Mouse (Mus musculus) spleen, postnatal 10 days (tissue): ENCODE results near the gene Clip2.

ENCODE experiments used
- DNase-seq, 2 experiments: peaks; one replicate each; pipeline ENCODE4 v3.0.0; 2021 to 2022; ENCODE audit warnings: low spot score in 2 of 2

Clip2 gene

DNA sequence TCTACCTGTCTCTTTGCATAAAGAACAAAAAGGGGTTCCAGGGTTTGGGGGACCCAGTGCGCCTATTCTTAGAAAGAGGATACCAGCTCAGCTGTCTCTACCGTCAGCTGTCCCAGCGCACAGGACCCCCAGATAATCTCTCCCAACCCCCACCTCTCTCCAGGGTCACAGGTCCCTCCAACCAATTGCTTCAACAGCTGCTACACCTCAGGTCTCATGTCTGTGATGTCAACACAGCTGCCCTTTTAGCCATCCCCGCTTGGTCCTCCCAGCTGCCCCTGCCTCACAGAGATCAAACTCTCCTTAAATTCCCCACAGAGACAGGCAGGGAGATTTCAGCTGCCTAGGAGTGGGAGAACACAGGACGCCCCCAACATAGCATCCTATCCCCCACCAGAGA, 28.5 kb downstream of the Clip2 start:
- DNase-seq = no peak

DNA sequence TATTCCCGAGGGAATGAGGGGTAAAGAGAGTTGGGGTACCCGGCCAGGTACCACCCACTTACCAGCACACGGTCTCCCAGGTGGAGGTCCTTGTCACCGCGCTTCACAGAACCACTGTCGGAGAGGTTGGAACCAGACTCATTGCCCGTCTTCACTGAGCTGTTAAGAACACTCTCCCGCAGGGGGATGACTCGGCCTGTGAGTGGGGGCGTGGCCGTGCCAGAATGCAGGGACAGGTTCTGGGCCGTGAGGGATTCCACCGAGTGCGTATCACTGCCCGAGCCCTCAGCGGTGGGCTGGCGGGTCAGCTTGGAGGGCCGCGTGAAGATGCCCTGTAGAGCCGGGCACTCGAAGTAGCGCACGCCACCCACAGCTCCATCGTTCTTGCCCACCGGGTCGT, 29.7 kb downstream of the Clip2 start:
- no peak for DNase-seq

DNA sequence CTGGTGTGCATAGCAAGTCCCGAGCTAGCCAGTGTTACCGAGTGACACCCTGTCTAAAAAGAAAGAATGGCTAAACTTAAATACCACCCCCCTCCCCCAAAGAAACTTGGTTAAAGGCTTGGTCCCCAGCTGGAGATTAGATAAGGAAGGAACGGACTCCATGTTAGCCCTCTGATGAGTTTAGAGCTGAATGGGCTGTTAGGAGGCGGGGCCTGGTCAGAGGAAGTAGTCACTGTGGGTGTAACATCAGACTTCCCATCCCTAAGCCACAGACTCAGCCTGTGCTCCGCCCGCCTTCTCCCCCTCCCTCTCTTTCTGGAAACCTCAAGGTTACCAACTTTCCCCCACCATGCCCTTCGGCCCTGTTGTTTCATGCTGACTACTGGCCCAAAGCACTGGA, 30.4 kb downstream of the Clip2 start:
- peak in 1 of 2 experiments; percentile 50 for DNase-seq

DNA sequence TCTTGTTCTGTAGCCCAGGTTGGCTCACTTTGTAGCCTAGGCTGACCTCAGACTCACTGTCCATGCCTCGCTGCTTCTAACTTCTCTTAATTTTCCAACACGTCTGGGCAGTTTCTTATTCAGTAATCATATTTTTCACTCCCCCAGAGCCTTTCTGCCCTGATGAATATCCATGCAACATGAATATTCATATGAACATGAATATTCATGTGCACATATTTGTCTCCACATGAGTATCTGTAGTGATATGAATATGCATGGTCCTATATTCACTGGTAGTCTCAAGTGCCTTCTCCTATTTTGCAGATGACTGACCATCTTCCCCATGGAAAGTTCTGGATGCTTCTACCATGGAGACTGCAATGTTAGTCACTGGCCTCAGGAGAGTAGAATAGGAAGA, 31.1 kb downstream of the Clip2 start:
- DNase-seq = no peak

DNA sequence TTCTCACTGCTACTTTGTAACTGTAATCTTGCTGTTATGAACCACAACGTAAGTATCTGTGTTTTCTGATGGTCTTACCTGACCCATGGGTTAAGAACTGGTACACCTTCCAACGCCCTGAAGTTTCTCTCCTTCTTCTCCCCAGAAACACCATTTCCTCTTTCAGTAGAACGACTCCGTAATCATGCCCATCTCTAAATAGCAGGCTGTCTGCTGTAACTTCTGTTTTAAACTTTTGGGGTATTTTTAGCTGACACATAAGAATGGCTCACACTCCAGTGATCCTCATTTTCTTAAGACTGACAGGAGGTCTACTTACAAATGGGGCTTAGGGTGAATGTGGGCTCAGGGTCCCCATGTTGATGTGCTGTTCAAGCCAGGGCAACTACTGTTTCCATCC, 32.1 kb downstream of the Clip2 start:
- DNase-seq = no peak

DNA sequence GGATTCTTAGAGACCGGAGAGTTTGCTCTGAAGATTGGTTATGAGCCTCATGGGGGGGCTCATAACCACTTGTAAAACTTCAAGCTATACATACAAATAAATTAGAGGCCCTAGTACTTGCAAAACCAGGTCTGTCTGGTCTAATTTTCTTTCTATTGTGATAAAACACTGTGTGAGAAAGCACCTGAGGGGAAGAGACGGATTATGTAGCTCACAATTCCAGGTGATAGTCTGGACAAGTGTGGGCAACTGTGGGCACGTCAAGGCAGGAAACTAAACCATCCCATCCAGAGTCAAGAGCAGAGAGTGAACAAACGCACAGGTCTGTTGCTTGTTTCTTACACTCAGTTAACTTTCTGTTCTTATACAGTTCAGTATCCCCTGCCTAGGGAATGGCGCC, 32.8 kb downstream of the Clip2 start:
- DNase-seq = no peak

DNA sequence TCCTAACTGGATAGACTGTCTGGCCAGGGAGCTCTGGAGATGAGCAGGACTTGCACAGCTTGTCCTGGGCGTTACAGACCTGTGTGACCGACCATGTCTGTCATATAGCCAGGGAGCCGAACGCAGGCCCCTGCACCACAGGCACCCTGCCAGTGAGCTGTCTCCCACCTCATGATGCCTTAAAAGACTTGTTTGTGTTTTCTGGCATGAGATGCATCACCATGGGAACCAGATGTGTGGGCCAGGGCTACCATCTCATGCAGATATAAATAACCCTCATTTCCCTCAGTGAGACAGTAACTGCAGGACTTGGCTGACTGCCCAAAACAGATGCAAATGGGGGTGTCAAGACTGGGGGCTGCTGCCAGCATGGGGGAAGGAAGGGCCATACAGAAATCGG, 40.1 kb downstream of the Clip2 start:
- no peak for DNase-seq

DNA sequence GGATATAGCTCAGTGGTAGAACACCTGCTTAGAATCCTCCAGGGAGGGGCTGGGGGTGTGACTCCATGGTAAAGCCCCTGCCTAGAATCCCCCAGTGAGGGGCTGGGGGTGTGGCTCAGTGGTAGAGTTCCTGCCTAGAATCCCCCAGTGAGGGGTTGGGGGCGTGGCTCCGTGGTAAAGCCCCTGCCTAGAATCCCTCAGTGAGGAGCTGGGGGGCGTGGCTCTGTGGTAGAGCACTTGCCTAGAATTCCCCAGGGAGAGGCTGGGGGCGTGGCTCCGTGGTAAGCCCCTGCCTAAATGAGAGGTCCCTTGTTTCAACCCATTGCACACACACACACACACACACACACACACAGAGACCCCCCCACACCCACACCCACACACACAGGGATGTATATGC, 42.0 kb downstream of the Clip2 start:
- no peak for DNase-seq

DNA sequence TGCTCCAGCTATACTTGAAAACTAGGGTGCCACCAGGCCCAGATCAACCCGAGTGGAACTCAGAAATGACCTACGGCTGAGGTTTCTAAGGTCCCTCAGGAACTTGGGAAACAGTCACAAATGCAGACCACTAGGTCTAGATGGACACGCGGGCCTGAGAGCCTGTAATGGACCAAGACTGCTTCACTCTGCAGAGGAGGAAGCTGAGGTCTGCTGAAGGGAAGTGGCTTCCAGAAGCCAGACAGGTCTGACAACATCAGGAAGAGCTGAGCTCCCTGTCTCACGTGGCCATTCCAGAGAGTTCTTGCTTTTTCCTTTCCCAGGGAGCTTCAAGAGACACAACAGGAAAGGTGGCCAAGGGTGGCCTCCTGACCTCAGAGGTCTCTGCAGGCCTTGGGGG, 43.3 kb downstream of the Clip2 start:
- no peak for DNase-seq

DNA sequence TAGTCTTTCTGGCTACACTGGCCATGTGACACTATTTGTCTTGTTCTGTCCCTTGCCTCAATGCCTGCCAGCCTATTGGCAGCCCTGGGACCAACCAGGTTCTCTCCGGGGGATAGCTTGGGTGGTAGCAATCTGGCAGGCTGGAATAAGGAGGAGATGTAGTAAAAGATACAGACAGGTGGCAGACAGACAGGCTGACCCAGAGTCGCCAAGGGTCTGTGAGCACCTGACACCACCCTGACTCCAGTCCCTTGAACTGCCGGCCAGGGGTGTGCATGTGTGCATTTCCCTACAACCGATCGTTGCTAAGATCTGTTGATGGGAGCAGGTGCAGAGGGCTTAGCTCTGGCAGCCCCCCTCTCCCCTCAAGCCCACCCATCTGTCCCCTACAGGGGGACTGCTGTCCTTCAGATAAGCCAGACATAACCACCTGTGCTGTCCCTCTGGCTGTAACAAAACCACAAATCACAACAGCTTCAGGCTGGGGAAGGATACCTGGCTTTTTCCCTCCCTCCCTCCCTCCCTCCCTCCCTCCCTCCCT, 44.3 kb downstream of the Clip2 start:
- no peak for DNase-seq

DNA sequence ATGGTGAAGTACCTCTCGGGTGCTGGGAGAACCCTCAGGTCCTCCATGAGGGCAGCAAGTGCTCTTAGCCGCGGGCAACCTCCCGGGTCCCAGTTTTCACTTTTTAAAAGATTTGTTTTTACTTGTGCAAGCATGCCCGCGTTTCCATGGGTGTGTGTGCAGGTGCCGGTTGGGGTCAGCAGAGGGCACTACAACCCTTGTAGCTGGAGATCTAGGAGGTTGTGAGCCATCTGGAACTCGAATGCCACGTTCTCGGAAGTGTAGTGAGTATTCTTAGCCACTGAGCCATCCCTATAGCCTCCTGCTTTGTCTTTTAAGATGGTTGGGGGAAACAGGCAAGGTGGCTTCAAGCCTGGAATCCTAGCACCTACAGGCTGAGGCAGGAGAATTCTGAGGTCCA, 44.9 kb downstream of the Clip2 start:
- DNase-seq = peak; percentile 55 to 81

DNA sequence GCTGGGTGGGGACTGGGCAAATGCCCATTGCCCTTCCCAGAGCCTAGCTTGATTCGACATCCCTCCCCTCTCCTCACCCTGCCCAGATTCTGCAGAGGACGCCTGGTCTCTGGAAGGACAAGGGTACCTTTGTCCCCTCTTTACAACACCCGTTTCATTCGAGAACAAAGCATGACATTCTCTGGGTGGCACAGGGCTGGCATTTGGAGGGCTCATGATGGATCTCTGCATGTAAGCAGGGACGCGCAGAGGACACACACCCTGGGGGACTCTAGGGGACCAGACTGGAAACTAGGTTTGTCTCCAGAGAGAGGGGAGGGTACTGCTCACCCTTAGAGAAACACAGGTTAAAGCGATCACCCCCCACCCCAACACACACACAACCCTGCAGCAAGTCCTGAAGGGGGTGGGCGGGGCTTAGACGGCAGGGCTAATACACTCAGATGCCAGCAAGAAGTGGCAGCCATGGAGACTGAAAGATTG, 46.4 kb downstream of the Clip2 start:
- DNase-seq = no peak

DNA sequence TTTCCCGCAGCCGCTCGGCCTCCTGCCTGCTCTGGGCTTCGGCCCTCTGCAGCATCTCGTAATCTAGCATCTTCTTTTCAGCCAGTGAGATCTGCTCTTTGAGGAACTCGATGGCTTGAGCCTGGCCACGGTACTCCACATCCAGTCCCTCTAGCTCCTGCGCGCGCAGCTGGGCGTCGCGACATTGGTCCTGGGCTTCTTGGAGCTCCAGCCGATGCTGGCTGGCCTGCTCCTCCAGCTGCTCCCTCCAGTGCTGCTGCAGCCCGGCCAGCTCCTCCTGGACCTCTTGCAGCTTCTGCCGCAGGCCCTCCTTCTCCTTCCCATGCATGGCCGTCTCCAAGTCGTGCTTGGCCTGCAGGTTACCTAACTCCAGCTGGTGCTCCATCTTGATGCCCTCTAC, 49.6 kb downstream of the Clip2 start:
- no peak for DNase-seq

DNA sequence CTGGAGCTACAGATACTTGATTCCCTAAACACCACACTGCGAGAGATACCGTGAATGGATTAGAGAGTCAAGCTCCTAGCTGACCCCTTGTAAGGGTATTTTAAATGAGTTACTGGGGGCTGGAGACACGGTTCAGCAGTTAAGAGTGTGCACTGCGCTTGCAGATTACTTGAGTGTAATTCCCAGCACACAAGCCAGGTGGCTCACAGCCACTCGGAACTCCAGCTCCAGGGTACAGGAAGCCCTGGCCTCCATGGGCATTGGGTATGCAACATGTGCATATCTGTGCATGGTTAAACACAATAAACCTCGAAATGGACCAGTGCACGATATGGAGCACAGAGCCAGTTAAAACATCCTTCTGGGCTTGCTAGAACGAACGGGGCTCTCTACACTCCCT, 50.8 kb downstream of the Clip2 start:
- DNase-seq = no peak

DNA sequence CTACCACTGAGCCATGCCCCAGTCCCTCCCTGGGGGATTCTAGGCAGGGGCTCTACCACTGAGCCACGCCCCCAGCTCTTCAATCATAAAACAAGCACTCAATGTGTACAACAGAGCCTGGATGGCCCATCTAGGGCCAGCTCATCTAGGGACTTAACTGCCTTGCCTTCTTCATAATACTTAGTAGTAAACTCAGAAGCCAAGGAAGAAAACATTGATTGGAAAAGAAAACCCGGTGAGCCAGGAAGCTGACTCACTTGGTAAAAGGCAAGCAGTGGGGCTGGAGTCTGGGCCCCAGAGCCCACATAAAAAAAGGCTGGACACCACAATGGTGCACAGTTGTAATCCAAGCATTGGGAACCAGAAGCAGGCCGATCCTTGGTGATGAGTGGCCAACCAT, 51.6 kb downstream of the Clip2 start:
- DNase-seq = no peak

DNA sequence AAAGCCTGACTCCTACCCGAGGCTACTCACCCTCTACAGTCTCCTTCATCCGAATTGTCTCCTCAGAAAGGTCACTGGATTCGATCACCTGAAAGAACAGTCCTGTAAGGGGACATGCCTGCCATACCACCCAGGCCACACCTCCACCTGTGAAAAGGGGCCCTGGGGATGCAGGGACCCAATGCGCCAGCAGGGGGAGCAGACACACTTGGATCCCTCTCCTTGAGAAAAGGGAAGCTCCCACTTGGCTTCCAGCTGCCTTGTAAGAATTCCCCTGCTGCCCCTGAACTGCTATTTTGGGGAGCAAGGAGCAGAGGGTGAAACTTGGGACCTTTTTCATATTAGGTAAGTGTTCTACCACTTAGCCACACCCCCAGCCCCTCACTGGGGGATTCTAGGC, 52.2 kb downstream of the Clip2 start:
- DNase-seq = peak; percentile 56 to 71

DNA sequence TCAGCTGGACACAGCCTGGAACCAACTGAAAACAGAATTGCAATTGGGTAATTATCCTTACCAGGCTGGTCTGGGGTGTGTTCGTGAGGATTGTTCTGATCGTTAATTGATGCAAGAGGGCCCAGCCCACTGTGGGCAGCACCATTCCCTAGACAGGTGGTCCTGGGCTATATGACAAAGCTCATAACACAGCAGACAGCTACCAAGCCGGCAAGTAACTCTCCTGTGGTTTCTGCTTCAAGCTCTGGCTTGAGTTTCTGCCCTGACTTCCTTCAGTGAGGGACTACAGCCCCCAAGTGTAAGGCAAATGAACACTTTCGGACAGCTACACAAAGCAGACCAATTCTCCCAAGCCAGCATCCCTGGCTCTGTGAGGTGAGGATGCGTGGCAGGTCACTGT, 55.2 kb downstream of the Clip2 start:
- no peak for DNase-seq

DNA sequence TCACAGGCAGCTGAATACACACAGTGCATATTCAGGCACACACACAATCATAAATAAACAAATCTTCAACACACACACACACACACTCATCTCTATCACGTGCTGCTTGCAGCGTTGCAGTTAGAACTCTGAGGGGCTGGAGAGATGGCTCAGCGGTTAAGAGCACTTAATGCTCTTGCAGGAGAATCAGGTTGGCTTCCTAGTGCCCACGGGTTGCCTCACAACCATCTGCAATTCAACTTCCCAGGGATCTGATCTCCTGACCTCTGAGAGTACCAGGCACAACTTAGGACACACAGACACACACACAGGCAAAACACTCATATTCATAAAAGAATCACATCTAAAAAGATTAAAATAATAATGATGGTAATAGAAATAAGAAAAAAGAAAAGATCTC, 56.4 kb downstream of the Clip2 start:
- no peak for DNase-seq

DNA sequence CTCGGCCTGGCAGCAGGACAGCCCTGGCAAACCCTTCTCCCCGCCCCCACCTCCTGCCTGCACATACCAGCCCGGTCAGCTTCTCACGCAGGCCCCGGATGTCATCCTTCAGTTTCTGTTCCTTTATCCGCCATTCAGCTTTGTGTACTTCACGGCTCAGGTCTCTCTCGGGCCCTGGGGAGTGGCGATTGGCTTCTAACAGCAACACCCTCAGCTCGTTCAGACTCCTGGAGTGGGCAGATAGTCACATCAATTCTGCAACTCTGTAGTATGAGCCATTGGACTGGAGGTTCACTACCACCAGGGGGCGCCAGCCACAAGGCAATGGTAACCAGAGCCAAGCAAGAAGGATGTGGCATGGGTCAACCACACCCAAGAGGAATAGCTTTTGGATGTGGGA, 58.1 kb downstream of the Clip2 start:
- peak; percentile 89 to 96 for DNase-seq

DNA sequence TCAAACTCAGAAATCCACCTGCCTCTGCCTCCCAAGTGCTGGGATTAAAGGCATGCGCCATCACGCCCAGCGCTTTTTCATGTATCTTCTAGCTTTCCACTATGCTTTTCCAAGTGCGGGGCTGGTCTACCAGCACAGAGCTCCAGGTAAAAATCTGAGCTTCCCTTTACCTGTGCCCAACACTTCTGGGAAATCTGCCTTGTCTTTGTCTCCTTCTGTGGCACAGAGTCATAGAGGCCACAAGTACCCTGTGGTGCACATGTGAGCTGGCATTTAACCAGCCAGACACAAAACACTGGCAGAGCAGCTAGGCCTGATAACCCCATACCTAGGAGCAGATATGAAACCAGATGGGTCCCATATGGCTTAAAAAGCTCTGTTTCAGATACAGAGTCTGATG, 59.3 kb downstream of the Clip2 start:
- DNase-seq = no peak

DNA sequence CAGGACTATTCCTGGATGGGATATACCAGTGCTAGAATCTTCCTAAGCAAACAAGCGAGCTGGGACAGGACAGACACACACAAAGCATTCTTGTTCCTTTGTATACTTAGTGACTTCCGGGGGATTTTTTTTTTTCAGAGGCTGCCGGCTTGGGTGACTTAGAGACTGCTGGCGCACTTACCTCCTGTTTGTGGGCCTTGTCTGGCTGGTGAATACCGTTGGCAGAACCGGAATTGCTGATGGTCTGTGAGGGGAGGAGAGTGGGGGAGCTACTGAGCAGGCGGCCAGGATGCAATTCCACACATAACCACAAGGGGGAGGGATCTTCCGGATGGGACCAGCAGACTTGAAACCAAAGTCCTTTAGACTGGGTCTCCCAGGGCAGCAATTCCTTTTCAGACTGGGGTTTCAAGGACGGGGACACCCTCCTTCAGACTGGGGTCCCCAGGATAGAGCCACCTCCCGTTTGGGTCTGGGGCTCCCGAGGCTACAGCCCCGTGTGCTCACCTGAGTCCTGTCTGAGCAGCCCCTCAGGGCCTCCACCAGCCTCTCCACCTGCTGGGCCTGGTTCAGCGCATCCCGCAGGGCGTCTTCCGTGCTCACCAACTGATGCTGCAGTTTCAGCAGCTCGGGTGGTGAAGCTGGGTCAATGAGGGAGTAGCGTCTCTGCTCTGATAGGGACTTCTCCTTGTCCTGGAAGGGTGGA, 60.4 kb downstream of the Clip2 start:
- peak; percentile 75 to 89 for DNase-seq

DNA sequence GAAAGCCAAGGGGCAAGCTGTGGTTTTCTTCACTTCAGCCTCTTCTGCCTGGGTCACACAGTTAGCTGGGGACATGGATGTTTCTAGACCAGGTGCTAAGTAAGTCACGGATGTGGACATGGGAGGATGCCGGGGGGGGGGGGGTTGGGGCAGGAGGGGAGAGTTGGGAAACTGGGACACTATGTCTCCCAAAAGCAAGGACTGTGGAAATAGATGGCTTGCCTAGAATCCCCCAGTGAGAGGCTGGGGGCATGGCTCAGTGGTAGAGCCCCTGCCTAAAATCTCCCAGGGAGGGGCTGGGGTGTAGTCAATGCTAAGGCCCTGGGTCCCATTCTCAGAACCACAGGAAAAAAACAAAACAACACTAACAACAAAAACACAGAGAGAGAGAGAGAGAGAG, 61.0 kb downstream of the Clip2 start:
- no peak for DNase-seq

DNA sequence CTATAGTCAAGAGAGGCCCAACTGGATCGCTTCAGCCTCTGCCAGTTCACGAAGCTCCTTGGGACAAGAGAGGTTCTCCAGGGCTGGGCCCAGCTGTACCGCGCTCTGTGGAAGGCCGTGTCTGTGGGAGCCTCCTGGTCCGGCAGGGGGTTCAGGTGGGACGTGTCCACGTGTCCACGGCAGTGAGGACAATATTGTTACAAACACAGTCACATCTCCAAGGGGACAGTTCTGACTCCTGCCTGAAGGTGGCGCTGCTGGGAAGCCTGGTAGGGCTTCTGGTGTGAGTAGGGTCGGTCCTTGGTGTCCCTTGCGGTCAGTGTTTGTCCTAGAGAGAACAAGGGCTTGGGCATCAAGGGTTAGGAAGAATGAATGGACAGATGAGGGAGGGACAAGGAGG, 61.8 kb downstream of the Clip2 start:
- peak in 1 of 2 experiments; percentile 77 for DNase-seq

DNA sequence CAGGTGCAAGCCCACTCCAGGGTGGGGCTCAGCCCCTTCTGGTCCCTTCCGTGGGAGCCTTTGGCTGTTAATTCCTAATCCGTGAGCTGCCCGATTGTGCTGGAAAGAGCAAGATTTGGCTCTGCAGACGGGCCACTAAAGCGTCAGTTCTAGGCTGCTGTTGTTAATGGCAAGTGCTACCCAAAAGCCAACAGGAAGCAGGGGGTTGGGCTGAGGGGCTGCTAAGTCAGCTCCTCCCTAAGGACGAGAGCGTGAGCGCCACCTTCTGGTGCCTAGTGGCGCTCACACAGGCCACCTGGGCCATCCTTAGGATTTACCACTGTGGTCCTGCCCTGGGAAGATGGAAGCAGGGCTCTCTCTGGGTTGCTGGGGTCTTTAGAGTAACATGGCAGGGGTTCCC, 62.7 kb downstream of the Clip2 start:
- peak in 1 of 2 experiments; percentile 71 for DNase-seq
